In the genomic region with DNA sequence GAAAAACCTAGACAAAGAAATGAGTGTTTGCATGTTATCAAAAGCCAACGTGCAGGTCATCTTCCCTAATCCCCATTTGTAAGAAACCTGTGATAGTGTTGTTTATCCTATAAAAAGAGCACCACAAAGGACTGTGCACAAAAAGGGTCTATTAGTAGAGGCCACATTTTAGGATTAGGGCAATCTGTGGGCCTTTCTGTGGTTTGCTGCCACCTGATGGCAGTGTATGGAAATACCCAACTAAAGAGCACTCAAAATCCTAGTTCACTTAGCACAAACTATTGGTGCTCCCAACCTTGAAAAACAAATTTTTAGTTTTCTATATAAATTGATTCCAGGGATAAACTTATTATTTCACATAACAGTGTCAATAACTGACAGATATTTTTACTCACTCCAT, we compare ENCODE assay signal across 9 mouse cellular contexts. TPM values are rescaled to one million over a fixed set of nuclear protein-coding genes. Genes with fewer than 3 reads are reported as not detected.
DNase-seq lines count a peak whose midpoint lies in the region; ATAC-seq lines count a peak whose summit lies in the region.
"Had no signal": no experiment of that assay in that cellular context is flagged by ENCODE, and none has a peak within 500 bp of the region (broad histone marks: within the 10 kb centered on the region; RNA-seq: fewer than 3 reads in every experiment).

No protein-coding gene starts in this region.

- 76% methylated on average over 1 of the region's 1 CpGs for WGBS in midbrain, embryonic 14.5 days
- WGBS in midbrain, embryonic 16.5 days: 59% methylated on average over 1 of the region's 1 CpGs

- no peaks in the 10 kb centered on the region for H3K4me1 ChIP-seq in midbrain, embryonic 14.5 days (ENCODE audit: control insufficient read depth, insufficient read depth, low read length)
- no peaks in the 10 kb centered on the region for H3K4me1 ChIP-seq in midbrain, embryonic 16.5 days (ENCODE audit: control insufficient read depth, insufficient read depth, low read length)
- H3K4me1 ChIP-seq: heart, embryonic 15.5 days had no signal

- H3K27me3 ChIP-seq in midbrain, embryonic 14.5 days (ENCODE audit: control insufficient read depth, insufficient read depth, low read length): no peaks in the 10 kb centered on the region
- no peaks in the 10 kb centered on the region for H3K27me3 ChIP-seq in midbrain, embryonic 16.5 days (ENCODE audit: control insufficient read depth, insufficient read depth, low read depth, low read length)
- H3K27me3 ChIP-seq: heart, embryonic 15.5 days had no signal

- H3K9me3 ChIP-seq in midbrain, embryonic 14.5 days (ENCODE audit: control insufficient read depth, low read length): no peaks in the 10 kb centered on the region
- no peaks in the 10 kb centered on the region for H3K9me3 ChIP-seq in midbrain, embryonic 16.5 days (replicated peaks; ENCODE audit: control insufficient read depth, low read length, poor library complexity, severe bottlenecking)
- H3K9me3 ChIP-seq: heart, embryonic 15.5 days had no signal

- H3K4me3 ChIP-seq in midbrain, embryonic 14.5 days (replicated peaks; ENCODE audit: low read depth, low read length): no peak overlapping the region
- H3K4me3 ChIP-seq in midbrain, embryonic 16.5 days (ENCODE audit: low read depth, low read length): no peak overlapping the region
- H3K4me3 ChIP-seq: heart, embryonic 15.5 days had no signal

- no peak overlapping the region for H3K4me2 ChIP-seq in midbrain, embryonic 14.5 days (ENCODE audit: low read length)
- no peak overlapping the region for H3K4me2 ChIP-seq in midbrain, embryonic 16.5 days (ENCODE audit: low read length)
- H3K4me2 ChIP-seq: heart, embryonic 15.5 days had no signal

- H3K9ac ChIP-seq in midbrain, embryonic 14.5 days (replicated peaks; ENCODE audit: low read length): no peak overlapping the region
- no peak overlapping the region for H3K9ac ChIP-seq in midbrain, embryonic 16.5 days (ENCODE audit: low read depth, low read length)
- H3K9ac ChIP-seq: heart, embryonic 15.5 days had no signal

- DNase-seq in cerebellum, postnatal 10 days: peak; percentile 27 to 41
- no peak for DNase-seq in cerebellum, postnatal 4 days (ENCODE audit: low spot score in 2 of 2)
- peak; percentile 35 for DNase-seq in midbrain, embryonic 14.5 days
- peak; percentile 53 for DNase-seq in embryo, embryonic 10.5 days (ENCODE audit: low spot score)
- DNase-seq in naive thymus-derived CD4-positive, alpha-beta T cell, adult 2 months (ENCODE audit: low read depth): peak; percentile 51
- no peak for DNase-seq in layer of hippocampus, postnatal 14 days (ENCODE audit: low spot score in 2 of 2)

- peaks cover 23% of the 10 kb centered on the region for H3K36me3 ChIP-seq in midbrain, embryonic 14.5 days (ENCODE audit: control insufficient read depth, insufficient read depth, low read length)
- H3K36me3 ChIP-seq in midbrain, embryonic 16.5 days (ENCODE audit: control insufficient read depth, insufficient read depth, low read length): peaks cover 18% of the 10 kb centered on the region

- H3K27ac ChIP-seq in midbrain, embryonic 14.5 days (replicated peaks; ENCODE audit: low read depth, low read length): no peak overlapping the region
- no peak overlapping the region for H3K27ac ChIP-seq in midbrain, embryonic 16.5 days (ENCODE audit: low read length)
- H3K27ac ChIP-seq: heart, embryonic 15.5 days had no signal

- no peak for ATAC-seq in midbrain, embryonic 14.5 days (ENCODE audit: low FRiP score, low TSS enrichment)
- no peak for ATAC-seq in midbrain, embryonic 16.5 days
- no peak for ATAC-seq in inflammation-experienced regulatory T-cells, adult 6 months

RNA-seq across cellular contexts. Expression of gene Rps6kb1, which starts 11.8 kb away (rescaled TPM):
- 44.4 and 47.8 TPM in 2 replicates for polyA plus RNA-seq in midbrain, embryonic 14.5 days (2014; fragmentation: Nextera tagmentation; extraction: Ambion mirVana)
- polyA plus RNA-seq in midbrain, embryonic 16.5 days (2015; fragmentation: Nextera tagmentation; extraction: Ambion mirVana): 53.2 and 53.3 TPM in 2 replicates
- total RNA-seq in layer of hippocampus, postnatal 14 days (2021): 10 to 100 TPM; 45.2 to 46.3 TPM
- polyA plus RNA-seq in inflammation-experienced regulatory T-cells, adult 6 months (2017; shearing (Covaris generic)): 10 to 100 TPM; 56.3 to 59.1 (median 57.3) TPM

RNA-seq across cellular contexts. Expression of gene Tubd1, which starts 12.0 kb away (rescaled TPM):
- polyA plus RNA-seq in midbrain, embryonic 14.5 days (2014; fragmentation: Nextera tagmentation; extraction: Ambion mirVana): 4.7 and 6.1 TPM in 2 replicates
- polyA plus RNA-seq in midbrain, embryonic 16.5 days (2015; fragmentation: Nextera tagmentation; extraction: Ambion mirVana): 6.4 and 7.8 TPM in 2 replicates
- total RNA-seq in layer of hippocampus, postnatal 14 days (2021): 1 to 10 TPM; 7.0 to 9.2 TPM
- 1 to 10 TPM; 4.8 to 8.2 (median 5.6) TPM for polyA plus RNA-seq in inflammation-experienced regulatory T-cells, adult 6 months (2017; shearing (Covaris generic))

RNA-seq across cellular contexts. Expression of gene Rnft1, which starts 48.4 kb away (rescaled TPM):
- polyA plus RNA-seq in midbrain, embryonic 14.5 days (2014; fragmentation: Nextera tagmentation; extraction: Ambion mirVana): 12.1 and 14.1 TPM in 2 replicates
- polyA plus RNA-seq in midbrain, embryonic 16.5 days (2015; fragmentation: Nextera tagmentation; extraction: Ambion mirVana): 14.4 and 14.5 TPM in 2 replicates
- 10 to 100 TPM; 20.5 to 26.8 TPM for total RNA-seq in layer of hippocampus, postnatal 14 days (2021)
- 10 to 100 TPM; 54.8 to 62.4 (median 55.9) TPM for polyA plus RNA-seq in inflammation-experienced regulatory T-cells, adult 6 months (2017; shearing (Covaris generic))

Comparison
In these comparisons a context has a peak if more than half of its experiments do, and no peak if none do; other contexts are left out.
1. DNase-seq: peak in cerebellum, postnatal 10 days (2 of 2), midbrain, embryonic 14.5 days (single experiment), embryo, embryonic 10.5 days (single experiment) and naive thymus-derived CD4-positive, alpha-beta T cell, adult 2 months (single experiment); none in cerebellum, postnatal 4 days (0 of 2) and layer of hippocampus, postnatal 14 days (0 of 2).